ENCODE assay signal across 8 mouse cellular contexts in genomic region chr9:109875695-109876601, GRCm38 (mm10). TPM values are rescaled to one million over a fixed set of nuclear protein-coding genes. Genes with fewer than 3 reads are reported as not detected.
DNase-seq lines count a peak whose midpoint lies in the region; ATAC-seq and TF ChIP-seq lines count a peak whose summit lies in the region.

No protein-coding gene starts in this region.

- no peak overlapping the region for H3K27ac ChIP-seq in cortical plate, adult 2 months (ENCODE audit: insufficient read depth, low read length)
- peak overlapping the region; percentile 92 for H3K27ac ChIP-seq in intestine, postnatal 0 days (ENCODE audit: low read depth, low read length)
- H3K27ac ChIP-seq in liver, embryonic 13.5 days = peak overlapping the region; percentile 86

- H3ac ChIP-seq in myocyte (ENCODE audit: control insufficient read depth, insufficient read length) = peak overlapping the region; percentile 58

- under 1% methylated on average over 75 of the region's 76 CpGs for WGBS in intestine, postnatal 0 days
- WGBS in liver, embryonic 13.5 days (ENCODE audit: insufficient replicate concordance) = under 1% methylated on average over 76 of the region's 76 CpGs

- no peaks in the 10 kb centered on the region for H3K27me3 ChIP-seq in intestine, postnatal 0 days (replicated peaks; ENCODE audit: control insufficient read depth, insufficient read depth, low read length)
- H3K27me3 ChIP-seq in liver, embryonic 13.5 days = no peaks in the 10 kb centered on the region
- no peaks in the 10 kb centered on the region for H3K27me3 ChIP-seq in myocyte (ENCODE audit: control insufficient read depth, insufficient read depth, insufficient read length)

- H3K36me3 ChIP-seq in intestine, postnatal 0 days (ENCODE audit: control insufficient read depth, insufficient read depth) = peaks cover 13% of the 10 kb centered on the region
- peaks cover 39% of the 10 kb centered on the region for H3K36me3 ChIP-seq in liver, embryonic 13.5 days
- H3K36me3 ChIP-seq in myocyte (ENCODE audit: control insufficient read depth, insufficient read depth) = peaks cover 23% of the 10 kb centered on the region

- DNase-seq in 416B (ENCODE audit: low read depth) (peak; percentile 50), MN1 (ENCODE audit: low spot score) (peak; percentile 34)
- peak; percentile 24 to 37 for DNase-seq in gastrocnemius, adult 8-10 months (ENCODE audit: low spot score in 2 of 2)
- DNase-seq in liver, embryonic 13.5 days = peak; percentile 18
- DNase-seq in thymus, postnatal 14 days = peak; percentile 71

- peak overlapping the region; percentile 60 for H3K4me3 ChIP-seq in cortical plate, adult 2 months (ENCODE audit: insufficient read depth, low read length)
- peak overlapping the region; percentile 87 for H3K4me3 ChIP-seq in intestine, postnatal 0 days (ENCODE audit: low read depth, low read length)
- peak overlapping the region; percentile 99 for H3K4me3 ChIP-seq in liver, embryonic 13.5 days (replicated peaks)
- H3K4me3 ChIP-seq in myocyte = peak overlapping the region; percentile 85

- H3K9me3 ChIP-seq in intestine, postnatal 0 days (ENCODE audit: control insufficient read depth) = no peaks in the 10 kb centered on the region
- H3K9me3 ChIP-seq in liver, embryonic 13.5 days (replicated peaks) = no peaks in the 10 kb centered on the region

- TF ChIP-seq POLR2A in cortical plate, adult 2 months (IDR thresholded peaks at IDR 0.05; ENCODE audit: extremely low read depth, insufficient read depth, low read length) = no peak
- TF ChIP-seq POLR2A in myocyte (IDR thresholded peaks at IDR 0.05; ENCODE audit: insufficient read length, low read depth) = peak; percentile 54

- H3K9ac ChIP-seq in intestine, postnatal 0 days (ENCODE audit: low read depth, low read length) = peak overlapping the region; percentile 78
- H3K9ac ChIP-seq in liver, embryonic 13.5 days = peak overlapping the region; percentile 99

- peaks cover 35% of the 10 kb centered on the region for H3K79me2 ChIP-seq in myocyte (ENCODE audit: control insufficient read depth, insufficient read depth)

- H3K4me2 ChIP-seq in intestine, postnatal 0 days (replicated peaks; ENCODE audit: low read depth) = peak overlapping the region; percentile 78
- H3K4me2 ChIP-seq in liver, embryonic 13.5 days = peak overlapping the region; percentile 91
- peak overlapping the region; percentile 90 for H3K4me2 ChIP-seq in myocyte (ENCODE audit: low read depth)

- no peaks in the 10 kb centered on the region for H3K4me1 ChIP-seq in cortical plate, adult 2 months (ENCODE audit: control insufficient read depth, insufficient read depth, low read length)
- H3K4me1 ChIP-seq in intestine, postnatal 0 days (replicated peaks; ENCODE audit: control insufficient read depth, insufficient read depth, low read length) = 0 out of 2 replicates have a peak, but pooled peaks cover 4% of the 10 kb centered on the region
- H3K4me1 ChIP-seq in liver, embryonic 13.5 days (replicated peaks) = peaks cover 47% of the 10 kb centered on the region

- peak; percentile 43 for ATAC-seq in intestine, postnatal 0 days
- ATAC-seq in liver, embryonic 13.5 days (ENCODE audit: low read depth) = peak; percentile 76

- TF ChIP-seq CTCF in cortical plate, adult 2 months (IDR thresholded peaks at IDR 0.05; ENCODE audit: extremely low read depth, insufficient read depth, low read length) = no peak
- TF ChIP-seq CTCF in intestine, postnatal 0 days (IDR thresholded peaks at IDR 0.05; ENCODE audit: low read depth) = no peak

TF ChIP-seq in myocyte, 11 proteins besides CTCF, POLR2A, EP300 and RAD21:
- no peak for TF ChIP-seq E2F4 (IDR thresholded peaks at IDR 0.05; ENCODE audit: insufficient read depth)
- no peak for TF ChIP-seq MAX (IDR thresholded peaks at IDR 0.05; ENCODE audit: low read depth)
- no peak for TF ChIP-seq SRF (IDR thresholded peaks at IDR 0.05; ENCODE audit: control insufficient read depth, insufficient read length, low read depth)
- peak in 1 of 3 experiments; percentile 31 for TF ChIP-seq MYOG (IDR thresholded peaks at IDR 0.05; ENCODE audit: control insufficient read depth in 1 of 3, insufficient read depth in 1 of 3, insufficient read length in 2 of 3, low read depth in 2 of 3)
- TF ChIP-seq POLR2AphosphoS2 (IDR thresholded peaks at IDR 0.05; ENCODE audit: insufficient read length, low read depth) = peak; percentile 34
- peak in 1 of 3 experiments; percentile 40 for TF ChIP-seq MYOD1 (IDR thresholded peaks at IDR 0.05; ENCODE audit: control insufficient read depth in 1 of 3, insufficient read length in 2 of 3, low read depth in 2 of 3)
- no peak for TF ChIP-seq TCF12 (IDR thresholded peaks at IDR 0.05; ENCODE audit: insufficient read depth, poor library complexity, severe bottlenecking)
- no peak for TF ChIP-seq USF1 (IDR thresholded peaks at IDR 0.05; ENCODE audit: low read depth)
TF ChIP-seq in myocyte: peak in this region for 3.

RNA-seq across cellular contexts. Expression of gene Cdc25a, which starts 0.6 kb away (rescaled TPM):
- 3.0 and 3.7 TPM in 2 replicates for polyA plus RNA-seq in cortical plate, adult 2 months (2012; rRNA removed)
- total RNA-seq in gastrocnemius, adult 8-10 months (2022) = 1 to 10 TPM; 4.1 to 5.7 (median 4.6) TPM
- polyA plus RNA-seq in intestine, postnatal 0 days (2015; fragmentation: Nextera tagmentation; extraction: Ambion mirVana) = 21.3 and 25.9 TPM in 2 replicates
- 16.7 and 18.8 TPM in 2 replicates for polyA plus RNA-seq in liver, embryonic 13.5 days (2015; fragmentation: Nextera tagmentation; extraction: Ambion mirVana)
- 6.1 TPM for polyA plus RNA-seq in myocyte (2012; fragmentation: generic; extraction: Trizol)

RNA-seq across cellular contexts. Expression of gene Camp, which starts 26.5 kb away (rescaled TPM):
- polyA plus RNA-seq in cortical plate, adult 2 months (2012; rRNA removed) = 0.21 TPM in 1 of 2 replicates, not detected in the other
- not detected for total RNA-seq in gastrocnemius, adult 8-10 months (2022)
- 1.3 TPM in 2 replicates for polyA plus RNA-seq in intestine, postnatal 0 days (2015; fragmentation: Nextera tagmentation; extraction: Ambion mirVana)
- 39.6 and 41.2 TPM in 2 replicates for polyA plus RNA-seq in liver, embryonic 13.5 days (2015; fragmentation: Nextera tagmentation; extraction: Ambion mirVana)
- polyA plus RNA-seq in myocyte (2012; fragmentation: generic; extraction: Trizol) = not detected

RNA-seq across cellular contexts. Expression of gene Nme6, which starts 43.4 kb away (rescaled TPM):
- 13.6 and 14.9 TPM in 2 replicates for polyA plus RNA-seq in cortical plate, adult 2 months (2012; rRNA removed)
- total RNA-seq in gastrocnemius, adult 8-10 months (2022) = 10 to 100 TPM; 29.2 to 35.4 (median 33.5) TPM
- polyA plus RNA-seq in intestine, postnatal 0 days (2015; fragmentation: Nextera tagmentation; extraction: Ambion mirVana) = 54.6 and 58.0 TPM in 2 replicates
- polyA plus RNA-seq in liver, embryonic 13.5 days (2015; fragmentation: Nextera tagmentation; extraction: Ambion mirVana) = 55.1 and 58.0 TPM in 2 replicates
- polyA plus RNA-seq in myocyte (2012; fragmentation: generic; extraction: Trizol) = 32.2 TPM

RNA-seq across cellular contexts. Expression of gene Map4, which starts 55.3 kb away (rescaled TPM):
- polyA plus RNA-seq in cortical plate, adult 2 months (2012; rRNA removed) = 337 and 346 TPM in 2 replicates
- 100 to 1,000 TPM; 475 to 623 (median 599) TPM for total RNA-seq in gastrocnemius, adult 8-10 months (2022)
- polyA plus RNA-seq in intestine, postnatal 0 days (2015; fragmentation: Nextera tagmentation; extraction: Ambion mirVana) = 26.0 and 28.4 TPM in 2 replicates
- 9.0 and 12.4 TPM in 2 replicates for polyA plus RNA-seq in liver, embryonic 13.5 days (2015; fragmentation: Nextera tagmentation; extraction: Ambion mirVana)
- 246 TPM for polyA plus RNA-seq in myocyte (2012; fragmentation: generic; extraction: Trizol)

Comparison
In these comparisons a context has a peak if more than half of its experiments do, and no peak if none do; other contexts are left out.
1. DNase-seq: peak in every context shown above with its lines; median percentile 71 in thymus, postnatal 14 days; 50 in 416B; 34 in MN1; 30 in gastrocnemius, adult 8-10 months; 18 in liver, embryonic 13.5 days.
2. RNA of gene Camp, which starts 26.5 kb away (polyA plus RNA-seq): 39.6 to 41.2 TPM in liver, embryonic 13.5 days; 1.3 TPM in intestine, postnatal 0 days, 0.21 TPM in cortical plate, adult 2 months and not detected in myocyte (single experiment); every median in the first group is over 10 times any median in the second.
3. Peak in every context shown above with its lines, with median percentiles within 50 percentile points of each other: H3K4me3 ChIP-seq and H3K4me2 ChIP-seq.